Mouse (Mus musculus) T-helper 17 cell (primary cell): ENCODE measurements at regions not wholly inside any gene's neighbourhood (a gene's known extent, or its start where the extent isn't known, plus 50 kb on each side); places are given as distances from the start of the nearest gene placed in this dataset.

ENCODE experiments used
- in situ Hi-C, 2 experiments: fragments of 300-600 bp; cut with MboI, MseI; formaldehyde crosslinking; loops; 1 replicate in 1 of 2; 2 replicates in 1 of 2; pipeline ENCODE4 v1.15.1; 2025; ENCODE audit warnings: high pct_unique_total_duplicates in 2 of 2

DNA sequence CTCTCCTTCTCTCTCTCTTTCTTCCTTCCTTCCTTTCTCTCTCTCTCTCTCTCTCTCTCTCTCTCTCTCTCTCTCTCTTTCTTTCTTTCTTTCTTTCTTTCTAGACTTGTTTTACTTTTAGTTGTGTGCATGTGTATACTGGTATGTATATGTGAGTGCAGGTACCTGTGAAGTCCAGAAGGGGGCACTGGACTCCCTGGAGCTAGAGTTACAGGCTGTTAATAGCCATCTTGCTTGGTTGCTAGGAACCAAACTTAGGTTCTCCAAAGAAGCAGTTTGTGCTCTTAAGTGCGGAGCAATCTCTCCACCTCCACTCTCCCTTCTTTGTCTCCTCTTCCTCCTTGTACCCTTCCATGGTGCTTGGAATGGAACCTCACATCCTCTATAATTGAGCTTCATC, 77.2 kb downstream of the Gm10604 start:
- in situ Hi-C loops, result no loop called here

DNA sequence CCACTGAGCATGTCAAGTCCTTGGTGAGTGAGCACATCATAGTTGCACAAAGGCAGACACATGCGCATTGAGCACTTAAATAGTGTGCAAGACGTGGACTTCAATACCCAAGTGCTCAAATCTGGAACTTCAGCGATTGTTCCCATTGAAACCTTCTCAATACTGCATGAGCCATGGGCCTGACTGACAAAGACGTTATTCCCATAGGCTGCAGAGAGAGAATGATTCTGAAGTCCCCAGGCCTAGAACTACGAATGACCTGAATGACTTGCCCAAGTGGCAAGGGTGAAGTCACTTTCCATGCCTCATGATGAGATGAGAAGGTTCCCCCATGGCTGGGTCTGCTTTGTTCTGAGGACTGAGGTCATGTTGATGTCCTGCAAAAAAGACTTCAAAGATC, 77.7 kb downstream of the Gm10604 start:
- in situ Hi-C loops, result no loop called here

DNA sequence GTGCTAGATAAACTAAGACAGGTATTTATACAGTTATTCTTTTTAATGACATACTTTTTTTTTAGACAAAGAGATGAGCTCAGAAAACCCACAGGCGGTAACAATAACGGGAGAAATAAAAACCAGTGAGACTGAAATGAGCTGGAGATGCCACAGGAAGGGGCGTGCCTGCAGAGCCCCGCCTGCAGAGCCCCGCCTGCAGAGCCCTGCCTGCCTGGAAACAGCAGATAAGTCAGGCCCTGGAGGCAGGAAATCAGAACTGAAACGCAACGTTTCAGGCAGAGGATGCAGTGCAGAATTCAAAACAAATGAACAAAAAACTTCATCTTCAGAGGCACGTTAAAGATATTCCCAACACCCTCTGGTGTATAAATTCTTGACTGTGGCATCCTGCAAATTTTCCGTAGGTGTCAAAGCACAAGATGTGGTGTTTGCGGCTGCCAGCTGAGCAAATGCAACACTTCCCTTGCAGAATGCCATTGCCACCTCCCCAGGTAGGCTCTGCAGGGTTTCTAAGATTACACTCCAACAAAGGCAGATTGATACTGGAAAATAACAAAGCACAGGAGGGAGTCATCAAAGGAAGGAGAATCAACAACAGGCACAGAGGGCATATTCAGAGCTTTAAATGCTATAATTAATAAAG, 81.0 kb downstream of the Gm10604 start:
- in situ Hi-C loops, result loop anchor here (5.0 to 10.0 kb wide), 2 partner anchors 133 to 135 kb away; no protein-coding TSS in a partner anchor

DNA sequence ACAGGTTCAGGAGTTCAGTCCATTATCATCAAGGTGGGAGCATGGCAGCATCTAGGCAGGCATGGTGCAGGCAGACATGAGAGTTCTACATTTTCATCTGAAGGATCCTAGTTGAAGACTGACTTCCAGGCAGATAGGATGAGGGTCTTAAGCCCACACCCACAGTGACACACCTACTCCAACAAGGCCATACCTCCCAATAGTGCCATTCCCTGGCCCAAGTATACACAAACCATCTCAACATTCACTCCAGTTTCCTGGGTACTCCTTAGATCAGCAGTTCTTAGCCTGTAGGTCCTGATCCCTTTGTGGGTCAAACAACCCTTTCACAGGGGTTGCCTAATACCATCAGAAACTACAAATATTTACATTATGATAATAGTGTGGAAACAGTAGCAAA, 83.8 kb downstream of the Gm10604 start:
- in situ Hi-C loops, result loop anchor here (5.0 to 10.0 kb wide), 2 partner anchors 130 to 132 kb away; no protein-coding TSS in a partner anchor

DNA sequence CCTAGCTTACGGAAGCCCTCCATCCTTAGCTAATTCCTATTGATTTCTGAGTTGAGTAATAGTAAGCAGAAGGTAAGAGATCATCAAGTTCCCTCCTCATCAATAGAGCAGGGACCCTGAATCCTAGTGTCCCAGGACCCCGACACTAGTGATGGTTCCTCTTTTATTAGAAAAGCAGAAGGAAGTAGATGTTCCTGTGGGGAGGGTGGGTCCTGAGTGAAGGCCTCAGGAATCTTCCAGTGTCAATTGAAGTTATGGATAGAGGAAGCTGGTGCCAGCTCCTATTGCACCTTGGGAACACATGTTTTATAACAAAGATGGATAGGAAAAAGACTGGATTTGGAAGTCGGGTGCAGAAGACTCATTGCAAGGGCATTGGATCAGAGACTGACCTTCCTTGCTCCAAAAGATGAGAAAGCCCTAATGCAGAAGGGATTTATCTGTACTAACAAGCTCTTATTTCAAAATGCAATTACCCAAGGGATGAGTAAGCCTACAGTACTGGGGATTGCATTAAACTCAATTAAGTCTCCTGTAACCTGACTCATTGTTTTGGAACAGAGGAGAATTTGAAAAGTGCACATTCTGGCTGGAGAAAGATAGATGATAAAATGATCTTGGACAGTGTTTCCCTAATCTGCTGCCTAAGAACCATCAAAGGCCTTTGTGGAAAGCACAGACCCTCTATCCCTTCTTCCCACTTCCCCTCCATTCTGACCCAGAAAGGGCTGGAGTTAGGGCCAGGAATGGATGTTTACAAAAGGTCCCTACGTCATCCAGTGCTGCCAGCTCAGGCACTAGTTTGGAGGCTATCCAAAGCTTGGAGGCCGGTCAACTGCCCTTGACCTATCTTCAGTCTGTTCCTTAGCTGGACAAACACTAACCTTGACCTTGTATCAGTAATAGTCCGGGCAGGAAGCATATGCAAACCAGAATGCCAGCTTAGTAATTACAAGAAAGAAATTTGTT, 84.9 kb downstream of the Gm10604 start:
- in situ Hi-C loops, result loop anchor here (5.0 to 10.0 kb wide), 2 partner anchors 129 to 131 kb away; no protein-coding TSS in a partner anchor

DNA sequence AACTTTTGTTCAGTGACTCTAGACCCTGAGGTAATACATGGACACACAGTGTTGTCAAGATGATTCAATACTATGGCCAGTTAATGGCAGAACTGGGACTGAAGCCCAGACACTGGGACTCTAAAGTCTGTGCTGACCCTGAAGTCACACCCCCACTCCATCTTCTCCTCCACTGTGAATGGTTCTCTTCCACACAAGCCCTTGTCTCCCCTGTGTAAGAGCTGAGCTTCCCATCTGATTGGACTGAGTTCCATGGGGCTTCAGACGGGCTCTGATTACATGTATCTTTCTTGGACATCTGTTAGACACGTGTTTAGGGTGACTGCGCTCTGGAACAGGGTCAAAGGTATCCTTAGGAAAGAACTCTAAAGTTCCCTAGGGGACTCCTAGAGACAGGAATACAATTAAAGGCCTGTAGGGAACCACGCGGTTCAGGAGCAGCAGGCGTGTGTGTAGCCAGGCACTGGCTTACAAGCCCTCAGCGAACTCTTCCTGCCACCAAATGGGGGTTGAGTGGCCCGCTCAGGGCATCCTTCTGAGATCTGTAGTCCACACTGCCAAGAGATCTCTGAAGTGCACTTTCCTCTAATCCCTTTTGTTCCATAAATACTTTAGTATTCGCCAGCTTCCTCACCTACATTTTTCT, 87.4 kb downstream of the Gm10604 start:
- in situ Hi-C loops, result loop anchor here in 1 of 2 experiments (10.0 kb wide), 1 partner anchor 129 kb away; no protein-coding TSS in a partner anchor

DNA sequence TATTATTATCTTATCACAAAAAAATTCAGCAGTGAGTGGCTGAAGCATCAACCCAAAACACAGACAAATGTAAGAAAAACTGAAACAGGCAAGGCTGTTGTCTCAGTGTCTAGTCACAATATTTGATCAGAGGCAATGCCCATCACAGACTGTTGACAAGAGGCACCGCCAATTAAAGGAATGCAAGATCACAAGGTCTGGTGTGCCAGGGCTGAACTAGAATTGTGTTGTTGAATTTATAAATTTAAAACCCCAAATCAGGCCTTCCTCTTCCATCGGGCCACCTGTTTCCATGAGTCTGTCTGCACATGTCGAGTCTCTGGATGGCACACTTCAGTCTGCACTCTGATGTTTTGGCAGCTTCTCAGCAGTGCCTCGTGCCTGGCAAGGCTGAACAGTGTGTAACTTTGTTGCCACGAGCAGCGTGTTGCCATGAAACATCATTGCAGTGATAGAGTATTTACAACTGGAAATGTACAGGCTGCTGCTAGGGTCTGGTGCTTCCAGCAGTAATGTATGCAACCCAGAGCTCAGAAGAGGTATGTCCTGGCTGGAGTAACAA, 91.9 kb downstream of the Gm10604 start:
- in situ Hi-C loops, result no loop called here

DNA sequence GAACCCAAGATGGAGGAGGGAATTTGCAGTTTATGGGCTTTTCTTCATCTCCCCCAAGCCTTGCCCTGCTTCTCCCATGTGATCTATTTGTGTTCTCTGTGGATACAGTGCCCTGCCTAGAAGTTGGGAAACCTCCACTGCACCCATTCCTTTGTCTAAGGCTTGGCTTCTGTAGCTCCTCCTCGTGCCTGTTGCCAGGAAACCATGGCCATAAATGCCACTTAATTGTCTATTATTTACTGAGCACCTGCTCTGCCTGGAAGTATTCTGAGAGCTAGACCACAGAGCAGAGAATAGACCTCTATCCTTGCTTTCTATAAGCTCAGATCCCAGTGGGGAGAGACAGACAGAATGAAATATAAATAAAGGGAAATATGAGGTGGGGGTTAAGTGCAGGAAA, 93.7 kb downstream of the Gm10604 start:
- in situ Hi-C loops, result no loop called here

DNA sequence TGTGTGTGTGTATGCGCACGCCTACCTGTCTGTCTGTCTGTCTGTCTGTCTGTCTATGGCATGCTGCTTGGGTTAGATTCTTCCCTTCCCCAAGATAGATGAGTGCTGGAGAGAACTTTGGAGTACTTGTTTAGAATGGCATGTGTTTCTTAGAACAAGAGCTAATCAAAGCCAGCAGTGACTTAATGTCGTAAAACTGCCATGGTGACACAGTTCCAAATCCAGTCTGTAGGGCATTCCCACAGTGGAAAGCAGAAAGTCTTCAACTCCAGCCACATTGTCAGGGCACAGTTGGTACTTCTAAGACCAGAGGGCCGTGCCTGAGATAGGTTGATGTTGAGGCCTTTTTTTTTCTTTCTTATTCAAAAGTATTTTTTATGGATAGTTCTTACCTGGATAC, 95.6 kb downstream of the Gm10604 start:
- in situ Hi-C loops, result no loop called here

DNA sequence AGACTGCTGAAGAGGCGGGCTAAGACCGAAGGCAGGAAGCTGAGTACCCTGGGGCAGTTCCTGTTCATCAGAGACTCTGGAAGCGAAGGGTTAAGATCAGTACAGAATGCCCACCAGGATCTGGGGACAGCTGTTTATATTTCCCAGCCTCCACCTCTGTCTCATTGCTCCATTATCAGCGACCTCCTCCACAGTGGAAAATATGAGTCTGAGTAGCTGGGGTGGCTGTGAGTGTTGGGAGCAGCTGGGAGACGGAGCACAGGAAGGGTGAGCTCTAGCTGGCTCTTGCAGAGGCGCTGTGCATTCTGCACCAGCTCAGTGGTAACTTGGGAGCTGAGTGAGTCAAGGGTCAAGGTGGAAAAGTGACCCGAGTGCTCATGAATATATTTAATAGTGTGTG, 96.2 kb downstream of the Gm10604 start:
- in situ Hi-C loops, result no loop called here

DNA sequence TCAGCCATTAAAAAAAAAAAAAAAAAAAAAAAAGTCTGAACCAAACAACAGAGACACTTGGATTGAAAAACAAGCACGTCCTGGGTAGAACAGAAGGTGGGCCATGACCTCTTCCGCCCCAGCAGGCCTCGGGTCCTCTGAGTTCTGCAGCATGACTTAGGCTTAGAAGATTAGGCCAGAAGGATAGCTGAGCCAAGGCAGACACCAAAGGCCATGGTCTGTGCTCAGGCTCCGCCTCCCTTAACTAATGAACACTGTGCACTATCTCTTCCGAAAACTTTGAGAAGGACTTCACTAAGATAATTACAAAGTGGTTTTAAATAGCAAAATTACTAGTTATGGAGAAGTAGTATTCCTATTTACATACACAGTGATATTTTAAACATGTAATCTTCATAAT, 97.8 kb downstream of the Gm10604 start:
- in situ Hi-C loops, result no loop called here

DNA sequence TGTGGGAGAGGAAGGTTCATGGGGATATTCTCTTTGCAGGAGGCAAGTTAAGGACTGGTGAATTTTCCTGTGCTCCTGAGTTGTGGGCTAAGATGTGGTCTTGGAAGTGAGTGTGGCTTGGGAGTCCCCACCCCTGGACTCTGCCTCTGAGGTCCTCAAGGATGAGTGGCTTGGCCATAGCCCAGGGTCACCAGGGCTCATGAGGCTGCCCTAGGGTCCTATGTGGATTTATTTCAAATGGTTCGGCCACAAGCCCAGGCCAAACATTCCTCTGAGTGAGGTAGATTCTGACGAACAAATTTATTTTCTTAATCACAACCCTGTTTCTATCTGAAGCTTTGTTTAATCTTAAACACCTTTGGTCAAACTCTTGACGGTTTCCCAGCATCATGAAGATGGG, 98.4 kb downstream of the Gm10604 start:
- in situ Hi-C loops, result no loop called here

DNA sequence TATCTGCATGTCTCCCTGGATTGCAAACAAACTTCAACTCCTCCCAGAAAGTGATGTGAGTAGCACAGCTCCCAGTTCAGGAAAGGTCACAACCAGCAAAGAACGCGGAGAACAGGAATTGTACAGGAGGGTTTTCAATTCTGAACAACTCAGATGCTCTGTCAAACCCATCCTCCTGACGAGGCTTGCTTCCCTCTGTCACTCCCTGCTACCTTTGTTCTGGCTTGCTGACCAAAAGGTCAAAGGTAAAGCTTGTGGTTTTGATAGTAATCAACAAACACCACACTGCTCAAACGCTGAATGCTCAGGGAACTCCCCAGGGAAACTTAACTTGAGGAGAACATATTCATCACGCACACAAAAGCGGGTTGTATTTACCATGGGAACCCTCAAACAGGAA, 102.4 kb downstream of the Gm10604 start:
- in situ Hi-C loops, result no loop called here

DNA sequence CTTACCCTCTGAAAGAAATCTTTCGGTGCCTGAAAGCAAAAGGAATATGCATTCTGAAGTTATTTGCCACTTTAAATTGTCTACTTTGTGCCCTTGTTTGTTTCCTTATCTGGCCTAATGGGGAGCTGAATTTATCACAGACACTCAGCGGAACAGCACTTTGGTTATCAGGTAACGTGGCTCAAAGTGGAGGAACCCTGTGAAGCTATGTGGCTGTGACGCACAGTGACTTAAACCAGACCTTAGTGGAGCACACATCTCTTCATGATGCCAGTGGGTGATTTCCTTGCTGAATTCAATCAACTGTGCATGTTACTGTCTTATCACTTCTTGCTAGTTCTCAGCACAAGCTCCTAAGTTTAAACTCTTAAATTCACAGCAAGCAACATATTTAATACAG, 103.1 kb downstream of the Gm10604 start:
- in situ Hi-C loops, result no loop called here

DNA sequence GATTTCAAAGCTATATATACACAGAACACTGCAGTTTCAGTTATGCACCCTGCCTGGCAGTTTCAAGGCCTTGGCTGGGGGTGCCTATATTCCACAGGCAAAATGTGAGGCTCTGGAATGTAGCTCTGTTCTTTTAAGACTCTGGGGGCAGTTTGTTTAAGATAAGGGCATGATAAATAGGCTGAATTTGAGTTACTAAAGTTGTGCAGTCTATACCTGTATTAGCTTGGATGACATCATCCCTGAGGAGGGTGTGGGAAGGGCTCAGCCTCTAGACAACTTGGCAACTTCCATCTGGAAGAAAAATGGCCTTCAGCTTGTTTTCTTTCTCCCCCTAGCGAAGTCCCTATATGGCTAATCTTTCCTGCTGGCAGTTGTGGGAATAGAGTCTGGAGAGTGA, 105.1 kb downstream of the Gm10604 start:
- in situ Hi-C loops, result no loop called here

DNA sequence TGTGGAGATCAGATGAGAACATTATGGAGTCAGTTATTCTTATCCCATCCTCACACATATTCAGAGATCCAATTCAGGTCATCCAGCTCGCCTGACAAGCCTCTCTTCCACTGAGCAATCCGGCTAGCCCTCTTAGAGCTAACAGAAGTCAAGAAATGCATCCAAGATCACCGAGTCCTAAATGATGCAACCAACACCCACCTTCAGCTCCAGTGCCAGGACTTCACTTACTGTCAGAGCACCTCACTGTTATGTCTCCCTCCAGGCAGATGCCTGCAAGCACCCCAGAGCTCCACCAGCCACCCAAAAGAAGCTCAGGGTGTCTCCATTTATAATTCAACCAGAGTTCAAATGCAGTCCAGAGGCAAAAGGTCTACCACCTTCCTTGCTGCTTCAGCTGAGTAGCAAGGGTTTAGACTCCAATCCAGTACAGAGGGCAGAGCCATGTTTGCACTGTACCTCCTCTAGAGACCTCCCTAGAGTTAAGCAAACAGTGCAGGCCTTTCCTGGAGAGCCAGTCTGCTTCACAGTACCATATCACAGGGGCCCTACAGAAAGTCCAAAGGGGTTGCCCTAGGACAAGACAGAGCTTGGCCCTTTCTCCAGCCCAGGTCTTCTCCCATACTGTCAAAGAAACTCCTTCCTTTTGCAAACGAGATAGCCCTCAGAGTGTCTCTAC, 106.3 kb downstream of the Gm10604 start:
- in situ Hi-C loops, result no loop called here

DNA sequence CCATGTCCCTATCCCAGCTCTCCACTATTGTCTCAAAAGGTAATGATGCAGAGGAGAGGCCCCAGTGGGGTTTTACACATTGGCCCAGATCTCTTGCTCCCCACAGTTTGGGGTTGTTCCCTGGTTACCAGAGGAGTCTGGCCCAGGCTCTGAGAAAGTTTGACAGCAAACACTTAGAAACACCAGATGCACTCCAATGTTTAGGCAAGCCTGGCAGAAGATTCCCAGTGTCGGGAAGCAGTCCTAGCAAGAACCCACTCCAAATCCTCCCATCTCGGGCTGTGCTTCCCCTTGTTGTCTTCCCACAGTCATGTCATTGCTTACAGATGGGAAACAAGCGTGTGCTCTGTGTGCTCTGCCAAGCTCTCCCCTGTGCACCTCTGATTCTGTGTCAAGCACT, 109.0 kb downstream of the Gm10604 start:
- in situ Hi-C loops, result no loop called here

DNA sequence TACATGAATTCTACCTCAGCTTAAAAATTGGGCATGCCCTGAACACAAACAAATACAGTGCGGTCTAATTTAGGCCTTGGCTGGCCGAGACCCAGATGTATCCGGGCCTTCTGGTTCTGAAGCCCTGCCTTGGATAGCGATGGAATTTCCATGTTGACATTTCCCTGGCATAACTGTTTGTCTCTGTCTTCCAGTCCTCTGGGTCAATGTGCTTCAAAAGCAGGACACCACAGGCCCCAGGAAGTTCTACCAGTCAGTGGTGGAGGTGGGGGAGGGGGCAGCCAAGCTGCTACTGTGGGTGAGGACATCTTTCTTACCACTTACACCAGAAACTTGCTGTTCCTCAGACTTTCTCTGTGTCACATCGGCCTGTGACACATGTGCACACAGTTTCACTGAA, 111.3 kb downstream of the Gm10604 start:
- in situ Hi-C loops, result no loop called here

DNA sequence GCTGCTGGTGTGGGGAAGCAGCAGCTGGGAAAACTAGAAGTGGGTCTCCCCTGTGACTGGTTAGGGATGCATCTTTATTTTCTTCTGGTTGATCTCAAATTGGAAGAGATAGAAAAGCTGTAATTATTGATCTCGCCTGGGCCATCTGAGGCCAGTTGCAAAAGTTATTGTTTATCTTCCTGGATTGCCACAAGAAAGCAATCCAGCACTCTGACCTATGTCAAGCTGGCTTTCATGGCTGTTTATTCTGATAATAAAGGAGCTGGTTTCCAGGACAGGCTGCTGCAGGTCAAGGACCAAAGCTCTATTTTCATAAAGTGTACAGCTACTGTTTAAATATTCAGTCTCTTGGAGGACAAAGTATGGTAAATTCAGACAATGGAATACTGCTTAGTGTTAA, 112.5 kb downstream of the Gm10604 start:
- in situ Hi-C loops, result no loop called here
